Mouse (Mus musculus) monocyte, adult 59 days (primary cell): ENCODE results near the gene Haao. TPM values are rescaled to one million over a fixed set of nuclear protein-coding genes. Genes with fewer than 3 reads are reported as not detected.

ENCODE experiments used
- total RNA-seq, 2 experiments: library from RNA; stranded (reverse); gene quantifications; one replicate each; pipeline ENCODE4 v1.2.4; 2023

The Haao gene
- total RNA-seq, result 10 to 100 TPM; 33.6 to 47.4 TPM

GRCm38 (mm10) chr17:83847815-83848214, at the start of gene Haao:
Gene Haao, minus strand, starts transcription at chr17:83847963.

Other genes with a start within 250 kb of the Haao start
- gene Kcng3, start 216.1 kb downstream of the Haao start, total RNA-seq, result under 1 TPM; 0.24 to 0.36 TPM
- 100 to 1,000 TPM in 1 of 2 experiments, 10 to 100 TPM in 1; 97.9 to 110 TPM for gene Mta3, start 141.8 kb downstream of the Haao start, total RNA-seq